Mouse (Mus musculus) mouse trophoblast stem cell (cell line): ENCODE data around the gene Tas2r120.
"Not testable (repeated sequence)": the region's sequence is repeated elsewhere in the genome, so short reads cannot be mapped to it uniquely, and the experiment has no call there.

ENCODE experiments used
- in situ Hi-C, 2 experiments: fragments of 300-500 bp; cut with MseI, MboI; formaldehyde crosslinking; loops; 2 replicates in 1 of 2; 3 replicates in 1 of 2; pipeline ENCODE4 v1.15.1; 2025

Gene Tas2r120

DNA sequence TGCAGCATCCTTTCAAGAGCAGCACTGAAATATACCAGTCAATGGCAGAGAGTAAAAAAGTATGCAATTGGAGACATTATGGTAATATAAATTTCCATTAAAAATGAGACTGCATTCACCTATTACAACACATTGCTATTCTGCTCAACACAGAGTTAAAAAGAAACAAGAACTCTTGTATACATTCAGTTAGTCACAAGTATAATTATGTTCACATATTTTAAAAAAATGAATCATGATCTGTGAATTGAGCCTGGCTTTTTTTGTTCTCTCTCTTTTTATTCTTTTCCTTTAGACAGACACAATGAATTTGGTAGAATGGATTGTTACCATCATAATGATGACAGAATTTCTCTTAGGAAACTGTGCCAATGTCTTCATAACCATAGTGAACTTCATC is at the start of gene Tas2r120:
TSS of gene Tas2r120 (plus strand) at position 301 of the 400 bp plus-strand sequence.
- in situ Hi-C loops, result no loop called here

GRCm38 (mm10) chr6:132649399-132649798 is 7.4 kb upstream of the Tas2r120 start:
- in situ Hi-C loops, result no loop called here

- in situ Hi-C loops, result no loop called here
Observed at GRCm38 (mm10) chr6:132651426-132651825, 5.3 kb upstream of the Tas2r120 start, which contains the start of gene A630073D07Rik. A630073D07Rik (minus strand) TSS chr6:132651526.

DNA sequence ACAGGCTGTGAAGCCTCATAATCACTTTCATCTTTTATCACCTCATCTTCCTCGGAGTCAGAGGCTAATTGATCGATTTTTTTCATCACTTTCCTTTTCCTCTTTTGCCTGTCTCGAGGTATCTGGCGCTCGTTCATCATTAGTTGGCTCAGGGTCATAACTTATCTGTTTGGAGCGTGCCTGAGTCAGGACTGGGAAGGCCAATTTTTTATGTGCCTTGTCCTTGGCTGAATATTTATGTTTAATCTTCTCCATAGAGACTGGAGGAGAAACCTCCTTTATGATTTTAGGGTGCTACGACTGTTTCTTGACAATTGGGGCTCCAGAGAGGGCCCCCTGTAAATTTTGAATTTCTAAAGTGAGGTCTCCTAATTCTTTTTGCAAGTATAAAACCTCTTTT is 34.8 kb downstream of the Tas2r120 start:
- in situ Hi-C loops, result not testable (repeated sequence)

GRCm38 (mm10) chr6:132700907-132701306 is 44.2 kb downstream of the Tas2r120 start, which contains the start of gene Tas2r121:
Tas2r121 (minus strand) TSS chr6:132701007.
- in situ Hi-C loops, result no loop called here
